Mouse (Mus musculus): Measurements from ENCODE around the gene Zfp184. TPM values are rescaled to one million over a fixed set of nuclear protein-coding genes. Genes with fewer than 3 reads are reported as not detected.

Gene Zfp184
- polyA plus RNA-seq, 1 experiment from 2014 or later: 0.89 TPM

GRCm38 (mm10) chr13:21911147-21911546 is 33.7 kb upstream of the Zfp184 start:
- no peak for ATAC-seq (ENCODE audit: low read depth)
- peak overlapping the region; percentile 59 for H3K4me3 ChIP-seq (replicated peaks)
- peaks cover 3% of the 10 kb centered on the region for H3K27me3 ChIP-seq
- DNase-seq: peak; percentile 67
- no peaks in the 10 kb centered on the region for H3K9me3 ChIP-seq (replicated peaks)
- peaks cover 68% of the 10 kb centered on the region for H3K4me1 ChIP-seq (replicated peaks)
- WGBS (ENCODE audit: insufficient replicate concordance): under 1% methylated on average over 17 of the region's 17 CpGs
- no peaks in the 10 kb centered on the region for H3K36me3 ChIP-seq
- peak overlapping the region; percentile 68 for H3K4me2 ChIP-seq
- peak overlapping the region; percentile 67 for H3K9ac ChIP-seq
- H3K27ac ChIP-seq: 0 out of 2 replicates have a peak overlapping the region, but pooled peaks have one; percentile 5

DNA sequence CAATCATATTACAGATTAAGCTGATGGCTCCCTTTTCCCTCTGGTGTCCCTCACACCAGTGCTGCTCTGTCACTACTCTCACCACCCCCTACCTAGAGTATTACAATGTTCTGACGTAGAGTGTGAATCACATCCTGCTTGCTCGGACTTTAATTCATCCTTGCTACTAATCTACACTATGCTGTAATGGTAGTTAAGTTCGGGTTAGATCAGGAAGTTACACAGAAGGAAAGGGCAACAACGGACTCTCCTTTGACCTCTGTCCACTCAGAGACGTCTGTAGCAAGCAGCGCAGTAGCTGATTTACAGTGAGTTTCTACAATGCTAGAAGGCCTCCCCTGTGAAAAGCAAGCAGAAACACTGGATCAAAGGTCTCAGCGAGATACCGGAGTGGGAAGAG is 31.0 kb upstream of the Zfp184 start:
- DNase-seq: no peak
- H3K27ac ChIP-seq: 0 out of 2 replicates have a peak overlapping the region, but pooled peaks have one; percentile 19
- peak overlapping the region; percentile 74 for H3K4me2 ChIP-seq
- H3K9me3 ChIP-seq (replicated peaks): no peaks in the 10 kb centered on the region
- H3K4me1 ChIP-seq (replicated peaks): peaks cover 69% of the 10 kb centered on the region
- H3K27me3 ChIP-seq: peaks cover 8% of the 10 kb centered on the region
- WGBS (ENCODE audit: insufficient replicate concordance): 4% methylated on average over 8 of the region's 8 CpGs
- no peak; the same call in 1 of the 2 replicates for ATAC-seq (ENCODE audit: low read depth)
- peak overlapping the region; percentile 57 for H3K4me3 ChIP-seq (replicated peaks)
- H3K9ac ChIP-seq: peak overlapping the region; percentile 68
- H3K36me3 ChIP-seq: no peaks in the 10 kb centered on the region

- peak overlapping the region; percentile 57 for H3K4me3 ChIP-seq (replicated peaks)
- H3K4me1 ChIP-seq (replicated peaks): peaks cover 75% of the 10 kb centered on the region
- DNase-seq (peak; percentile 77), ATAC-seq (ENCODE audit: low read depth) (peak; percentile 58)
- peak overlapping the region; percentile 74 for H3K4me2 ChIP-seq
- H3K36me3 ChIP-seq: no peaks in the 10 kb centered on the region
- no peak overlapping the region for H3K27ac ChIP-seq
- under 1% methylated on average over 14 of the region's 14 CpGs for WGBS (ENCODE audit: insufficient replicate concordance)
- peaks cover 8% of the 10 kb centered on the region for H3K27me3 ChIP-seq
- peak overlapping the region; percentile 68 for H3K9ac ChIP-seq
- H3K9me3 ChIP-seq (replicated peaks): no peaks in the 10 kb centered on the region
These were observed 30.3 kb upstream of the Zfp184 start for GRCm38 (mm10) chr13:21914599-21914998.

DNA sequence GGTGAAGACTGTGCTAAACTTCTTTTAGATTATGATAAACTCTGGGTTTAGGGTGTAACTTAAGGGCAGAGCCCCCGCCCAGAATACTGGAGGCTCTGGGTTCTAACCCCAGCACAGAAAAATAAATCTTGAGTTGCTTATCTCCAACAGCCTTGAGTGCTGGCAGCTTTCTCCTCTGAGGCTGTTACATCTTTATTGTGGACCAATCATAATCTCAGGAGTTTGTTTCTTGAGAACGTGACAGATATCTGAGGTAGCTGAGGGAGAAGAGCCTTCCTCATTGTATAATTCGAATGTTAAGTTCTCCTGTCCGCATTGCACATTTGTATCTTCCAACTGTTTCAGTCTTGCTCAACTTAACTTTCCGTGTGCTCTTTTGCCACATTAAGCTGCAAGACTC is 29.4 kb upstream of the Zfp184 start:
- no peaks in the 10 kb centered on the region for H3K36me3 ChIP-seq
- H3K4me3 ChIP-seq (replicated peaks): peak overlapping the region; percentile 57
- no peak for DNase-seq
- peaks cover 8% of the 10 kb centered on the region for H3K27me3 ChIP-seq
- WGBS (ENCODE audit: insufficient replicate concordance): 33% methylated on average over 5 of the region's 5 CpGs
- H3K4me1 ChIP-seq (replicated peaks): peaks cover 73% of the 10 kb centered on the region
- peak overlapping the region; percentile 74 for H3K4me2 ChIP-seq
- H3K9me3 ChIP-seq (replicated peaks): no peaks in the 10 kb centered on the region
- no peak for ATAC-seq (ENCODE audit: low read depth)
- 0 out of 2 replicates have a peak overlapping the region, but pooled peaks have one; percentile 27 for H3K9ac ChIP-seq
- H3K27ac ChIP-seq: no peak overlapping the region

GRCm38 (mm10) chr13:21916056-21916455 is 28.8 kb upstream of the Zfp184 start:
- Histone ChIP-seq H3K4me3 (replicated peaks) (no peak overlapping the region), H3K36me3 (no peaks in the 10 kb centered on the region), H3K27me3 (peaks cover 8% of the 10 kb centered on the region), H3K4me2 (peak overlapping the region; percentile 74; the same call in 1 of the 2 replicates), H3K4me1 (replicated peaks) (peaks cover 67% of the 10 kb centered on the region), H3K9me3 (replicated peaks) (no peaks in the 10 kb centered on the region), H3K9ac (no peak overlapping the region), H3K27ac (no peak overlapping the region)
- WGBS (ENCODE audit: insufficient replicate concordance): 33% methylated on average over 6 of the region's 6 CpGs
- ATAC-seq (ENCODE audit: low read depth) (no peak), DNase-seq (no peak)

DNA sequence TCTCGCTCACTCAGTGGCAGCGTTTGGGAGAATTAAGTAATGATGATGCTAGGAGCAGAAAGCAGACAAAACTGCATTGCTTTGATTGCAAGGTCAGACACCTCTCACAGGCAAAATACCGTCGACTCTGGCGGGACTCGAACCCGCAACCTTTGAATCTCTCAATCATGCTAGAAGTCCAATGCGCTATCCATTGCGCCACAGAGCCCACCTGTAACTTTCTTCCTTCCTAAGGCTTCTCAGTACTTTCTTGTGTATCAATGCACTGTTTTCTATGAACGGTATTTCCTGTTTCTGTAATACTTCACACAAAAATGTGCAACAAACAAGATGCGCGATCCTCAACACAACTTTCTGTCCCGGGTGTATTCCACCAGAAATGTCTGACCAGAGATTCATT is 27.9 kb upstream of the Zfp184 start:
- Histone ChIP-seq H3K4me2 (peak overlapping the region; percentile 96), H3K27ac (no peak overlapping the region), H3K4me3 (replicated peaks) (peak overlapping the region; percentile 68), H3K9me3 (replicated peaks) (no peaks in the 10 kb centered on the region), H3K36me3 (no peaks in the 10 kb centered on the region), H3K27me3 (peaks cover 8% of the 10 kb centered on the region), H3K4me1 (replicated peaks) (peaks cover 64% of the 10 kb centered on the region), H3K9ac (peak overlapping the region; percentile 72; the same call in 1 of the 2 replicates)
- ATAC-seq (ENCODE audit: low read depth) (peak; percentile 24), DNase-seq (peak; percentile 78)
- WGBS (ENCODE audit: insufficient replicate concordance): under 1% methylated on average over 13 of the region's 13 CpGs

DNA sequence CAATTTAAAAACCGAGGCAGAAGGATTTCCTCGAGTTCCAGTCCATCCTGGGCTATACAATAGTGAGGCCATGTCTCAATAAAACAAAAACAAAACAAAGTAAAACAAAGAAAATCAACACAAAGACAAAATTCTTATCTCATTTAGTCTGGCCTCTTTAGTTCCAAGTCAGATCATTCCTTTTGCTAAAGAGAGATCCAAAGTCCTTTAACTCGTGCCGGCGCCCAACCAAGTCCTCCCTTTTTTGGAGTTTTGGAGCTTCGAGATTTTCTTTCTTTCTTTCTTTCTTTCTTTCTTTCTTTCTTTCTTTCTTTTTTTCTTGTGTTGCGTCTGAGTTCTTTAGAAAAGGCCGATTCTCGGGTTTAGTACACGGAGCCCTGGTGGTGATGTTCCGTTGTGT is 27.4 kb upstream of the Zfp184 start:
- no peaks in the 10 kb centered on the region for H3K9me3 ChIP-seq (replicated peaks)
- 1% methylated on average over 11 of the region's 11 CpGs for WGBS (ENCODE audit: insufficient replicate concordance)
- H3K4me1 ChIP-seq (replicated peaks): peaks cover 64% of the 10 kb centered on the region
- H3K4me3 ChIP-seq (replicated peaks): peak overlapping the region; percentile 68
- ATAC-seq (ENCODE audit: low read depth): no peak
- H3K27ac ChIP-seq: no peak overlapping the region
- peaks cover 8% of the 10 kb centered on the region for H3K27me3 ChIP-seq
- peak overlapping the region; percentile 96 for H3K4me2 ChIP-seq
- peak overlapping the region; percentile 72 for H3K9ac ChIP-seq
- no peak for DNase-seq
- no peaks in the 10 kb centered on the region for H3K36me3 ChIP-seq

- Histone ChIP-seq H3K9me3 (replicated peaks) (no peaks in the 10 kb centered on the region), H3K4me2 (peak overlapping the region; percentile 96), H3K9ac (peak overlapping the region; percentile 72), H3K36me3 (no peaks in the 10 kb centered on the region), H3K27ac (no peak overlapping the region), H3K27me3 (peaks cover 8% of the 10 kb centered on the region), H3K4me1 (replicated peaks) (peaks cover 64% of the 10 kb centered on the region), H3K4me3 (replicated peaks) (peak overlapping the region; percentile 68)
- under 1% methylated on average over 16 of the region's 16 CpGs for WGBS (ENCODE audit: insufficient replicate concordance)
- ATAC-seq (ENCODE audit: low read depth) (no peak), DNase-seq (no peak)
These were observed 26.9 kb upstream of the Zfp184 start for GRCm38 (mm10) chr13:21917992-21918391.

GRCm38 (mm10) chr13:21918570-21919419 is 26.1 kb upstream of the Zfp184 start:
- H3K4me3 ChIP-seq (replicated peaks): peak overlapping the region; percentile 68
- DNase-seq (peak; percentile 88), ATAC-seq (ENCODE audit: low read depth) (peak; percentile 87)
- peak overlapping the region; percentile 96 for H3K4me2 ChIP-seq
- no peaks in the 10 kb centered on the region for H3K9me3 ChIP-seq (replicated peaks)
- peaks cover 8% of the 10 kb centered on the region for H3K27me3 ChIP-seq
- H3K9ac ChIP-seq: peak overlapping the region; percentile 72
- WGBS (ENCODE audit: insufficient replicate concordance): under 1% methylated on average over 38 of the region's 38 CpGs
- no peaks in the 10 kb centered on the region for H3K36me3 ChIP-seq
- H3K4me1 ChIP-seq (replicated peaks): peaks cover 57% of the 10 kb centered on the region
- peak overlapping the region; percentile 59 for H3K27ac ChIP-seq

DNA sequence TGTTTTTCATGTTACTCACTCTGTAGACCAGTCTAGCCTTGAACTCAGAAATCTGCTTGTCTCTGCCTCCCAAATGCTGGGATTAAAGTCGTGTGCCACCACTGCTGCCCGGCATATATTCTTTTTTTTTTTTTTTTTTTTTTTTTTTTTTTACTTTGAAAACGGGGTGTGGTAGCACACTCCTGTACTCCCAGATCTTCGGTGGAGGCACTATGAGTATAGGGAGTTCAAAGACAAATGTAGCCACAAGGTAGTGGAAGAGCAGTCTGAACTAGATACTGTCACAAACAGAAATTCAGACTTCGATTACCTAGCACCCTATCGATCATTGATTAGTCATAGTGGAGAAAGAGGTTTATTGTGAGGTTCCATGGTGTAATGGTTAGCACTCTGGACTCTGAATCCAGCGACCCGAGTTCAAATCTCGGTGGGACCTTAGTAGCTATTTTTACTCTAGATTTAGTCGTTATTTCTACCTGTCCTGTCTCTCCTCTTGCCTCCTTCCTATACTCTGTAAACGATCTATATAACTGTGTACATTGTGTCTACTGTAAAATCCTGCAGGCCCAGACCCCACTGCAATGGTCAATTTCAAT is 25.0 kb upstream of the Zfp184 start:
- DNase-seq (peak; percentile 59), ATAC-seq (ENCODE audit: low read depth) (peak; percentile 56)
- 0 out of 2 replicates have a peak overlapping the region, but pooled peaks have one; percentile 72 for H3K9ac ChIP-seq
- H3K9me3 ChIP-seq (replicated peaks): no peaks in the 10 kb centered on the region
- H3K27ac ChIP-seq: peak overlapping the region; percentile 59
- no peaks in the 10 kb centered on the region for H3K36me3 ChIP-seq
- H3K27me3 ChIP-seq: peaks cover 8% of the 10 kb centered on the region
- peak overlapping the region; percentile 68 for H3K4me3 ChIP-seq (replicated peaks)
- 1% methylated on average over 11 of the region's 11 CpGs for WGBS (ENCODE audit: insufficient replicate concordance)
- H3K4me1 ChIP-seq (replicated peaks): peaks cover 45% of the 10 kb centered on the region
- peak overlapping the region; percentile 96 for H3K4me2 ChIP-seq

GRCm38 (mm10) chr13:21920681-21921233 is 24.1 kb upstream of the Zfp184 start:
- H3K27me3 ChIP-seq: peaks cover 8% of the 10 kb centered on the region
- H3K4me1 ChIP-seq (replicated peaks): peaks cover 44% of the 10 kb centered on the region
- H3K4me3 ChIP-seq (replicated peaks): no peak overlapping the region
- no peak overlapping the region for H3K9ac ChIP-seq
- no peak overlapping the region for H3K4me2 ChIP-seq
- 21% methylated on average over 8 of the region's 8 CpGs for WGBS (ENCODE audit: insufficient replicate concordance)
- H3K27ac ChIP-seq: no peak overlapping the region
- no peak for ATAC-seq (ENCODE audit: low read depth)
- no peaks in the 10 kb centered on the region for H3K36me3 ChIP-seq
- no peak for DNase-seq
- H3K9me3 ChIP-seq (replicated peaks): no peaks in the 10 kb centered on the region

Measured in liver, embryonic 13.5 days (tissue).